Mouse (Mus musculus) erythroblast, embryonic 14.5 days (primary cell): ENCODE measurements around the gene Slc35e2.

Experiments used
- GATA1 ChIP-seq: IDR thresholded peaks from 2 replicates; pipeline ENCODE4 v1.6.1; 2012; ENCODE audit warnings: low read length, inconsistent platforms, mixed read lengths
- TAL1 ChIP-seq: IDR thresholded peaks from 3 replicates; pipeline ENCODE4 v1.6.1; 2012; ENCODE audit warnings: low read length, inconsistent platforms, mixed read lengths

DNA sequence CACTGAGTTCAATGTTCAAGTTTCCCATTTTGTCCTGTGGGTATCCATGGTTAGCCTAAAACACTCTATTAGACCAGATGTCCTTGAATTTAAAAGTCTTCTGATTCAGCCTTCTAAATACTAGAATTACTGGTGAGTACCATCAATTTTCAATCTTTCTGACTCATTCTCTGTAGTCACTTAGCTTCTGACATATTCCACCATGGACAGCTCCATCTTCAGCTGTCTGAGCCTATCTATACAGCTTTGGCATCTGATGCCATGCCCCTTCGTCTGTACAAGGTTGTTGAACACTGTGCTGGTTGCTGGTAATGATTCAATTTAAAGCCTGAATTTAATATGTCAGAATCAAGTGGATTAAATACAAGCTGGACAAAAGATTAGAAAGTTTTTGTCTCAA, 45.8 kb upstream of the Slc35e2 start:
- TF ChIP-seq TAL1 (no peak), GATA1 (no peak)
